29 mouse cellular contexts compared by ENCODE assay signal in genomic region chr6:8623045-8623444, GRCm38 (mm10).
DNase-seq lines count a peak whose midpoint lies in the region; ATAC-seq and TF ChIP-seq lines count a peak whose summit lies in the region.
"Had no signal": no experiment of that assay in that cellular context is flagged by ENCODE, and none has a peak within 500 bp of the region (broad histone marks: within the 10 kb centered on the region; RNA-seq: fewer than 3 reads in every experiment).

No protein-coding gene starts in this region.

- H3K9me3 ChIP-seq in kidney, postnatal 0 days (replicated peaks; ENCODE audit: low read length) = no peaks in the 10 kb centered on the region
- no peaks in the 10 kb centered on the region for H3K9me3 ChIP-seq in hindbrain, embryonic 11.5 days (ENCODE audit: control insufficient read depth, low read length)
- H3K9me3 ChIP-seq: embryonic facial prominence, embryonic 13.5 days; heart, embryonic 13.5 days; limb, embryonic 12.5 days; lung, embryonic 15.5 days; neural tube, embryonic 12.5 days had no signal

- no peaks in the 10 kb centered on the region for H3K79me2 ChIP-seq in C2C12 (ENCODE audit: control insufficient read depth, insufficient read depth)

- H3K4me1 ChIP-seq in kidney, postnatal 0 days (replicated peaks; ENCODE audit: insufficient read depth, low read length) = no peaks in the 10 kb centered on the region
- no peaks in the 10 kb centered on the region for H3K4me1 ChIP-seq in hindbrain, embryonic 11.5 days (replicated peaks; ENCODE audit: control insufficient read depth, insufficient read depth, low read length)
- H3K4me1 ChIP-seq: embryonic facial prominence, embryonic 13.5 days; hindbrain, embryonic 13.5 days; limb, embryonic 12.5 days; lung, embryonic 15.5 days; neural tube, embryonic 12.5 days had no signal

- 60% methylated on average over 3 of the region's 3 CpGs for whole genome bisulfite sequencing in kidney, postnatal 0 days
- 90% methylated on average over 3 of the region's 3 CpGs for WGBS in hindbrain, embryonic 11.5 days

- no peaks in the 10 kb centered on the region for H3K27me3 ChIP-seq in kidney, postnatal 0 days (ENCODE audit: insufficient read depth, low read length)
- no peaks in the 10 kb centered on the region for H3K27me3 ChIP-seq in C2C12 (ENCODE audit: control insufficient read depth, insufficient read depth, insufficient read length)
- H3K27me3 ChIP-seq in hindbrain, embryonic 11.5 days (ENCODE audit: control insufficient read depth, insufficient read depth, low read length) = no peaks in the 10 kb centered on the region
- H3K27me3 ChIP-seq: embryonic facial prominence, embryonic 13.5 days; heart, embryonic 13.5 days; hindbrain, embryonic 13.5 days; limb, embryonic 12.5 days; lung, embryonic 15.5 days; neural tube, embryonic 12.5 days had no signal

- H3K27ac ChIP-seq in kidney, postnatal 0 days = no peak overlapping the region
- H3K27ac ChIP-seq in hindbrain, embryonic 11.5 days (ENCODE audit: low read depth, low read length) = no peak overlapping the region
- H3K27ac ChIP-seq: embryonic facial prominence, embryonic 13.5 days; heart, embryonic 13.5 days; hindbrain, embryonic 13.5 days; limb, embryonic 12.5 days; lung, embryonic 15.5 days; neural tube, embryonic 12.5 days had no signal

- no peak overlapping the region for H3ac ChIP-seq in C2C12 (ENCODE audit: control insufficient read depth, insufficient read length, low read depth)

- H3K79me3 ChIP-seq in C2C12 (ENCODE audit: low read depth) = no peaks in the 10 kb centered on the region

- H3K4me3 ChIP-seq in kidney, postnatal 0 days (replicated peaks; ENCODE audit: low read depth, low read length) = no peak overlapping the region
- H3K4me3 ChIP-seq in C2C12 (ENCODE audit: insufficient read depth, poor library complexity, severe bottlenecking) = no peak overlapping the region
- no peak overlapping the region for H3K4me3 ChIP-seq in hindbrain, embryonic 11.5 days (ENCODE audit: low read depth, low read length)
- H3K4me3 ChIP-seq: embryonic facial prominence, embryonic 13.5 days; heart, embryonic 13.5 days; hindbrain, embryonic 13.5 days; limb, embryonic 12.5 days; lung, embryonic 15.5 days; neural tube, embryonic 12.5 days had no signal

- ATAC-seq in kidney, postnatal 0 days (replicated peaks; ENCODE audit: low FRiP score, low read depth) = peak; percentile 52; the same call in 1 of the 2 replicates
- ATAC-seq in hindbrain, embryonic 11.5 days (ENCODE audit: low FRiP score) = no peak
- ATAC-seq: forebrain, embryonic 16.5 days; intestine, embryonic 16.5 days; midbrain, embryonic 16.5 days had no signal

- no peak overlapping the region for H3K9ac ChIP-seq in kidney, postnatal 0 days (ENCODE audit: low read depth, low read length)
- H3K9ac ChIP-seq in hindbrain, embryonic 11.5 days (ENCODE audit: low read depth, low read length) = no peak overlapping the region
- H3K9ac ChIP-seq: embryonic facial prominence, embryonic 13.5 days; heart, embryonic 13.5 days; hindbrain, embryonic 13.5 days; limb, embryonic 12.5 days; lung, embryonic 15.5 days; neural tube, embryonic 12.5 days had no signal

- DNase-seq in kidney, postnatal 0 days (ENCODE audit: low spot score) = no peak
- DNase-seq in kidney, postnatal 14 days = no peak
- peak; percentile 89 for DNase-seq in brain, adult 2 months (ENCODE audit: low read depth, low spot score)
- no peak for DNase-seq in hindbrain, embryonic 11.5 days (ENCODE audit: low spot score)
- DNase-seq in heart, adult 18-20 months = no peak
- DNase-seq in thymus, postnatal 14 days = no peak
- DNase-seq: adrenal gland, postnatal 10 days; cerebellum, adult 11 months; cerebellum, postnatal 10 days; gastrocnemius, postnatal 14 days; heart, postnatal 14 days; kidney, adult 8-10 months; kidney, postnatal 10 days; layer of hippocampus, adult 9-11 months; lung, postnatal 36 days; right cerebral cortex, adult 18-20 months; spleen, adult 18-20 months had no signal

- no peaks in the 10 kb centered on the region for H3K36me3 ChIP-seq in kidney, postnatal 0 days (ENCODE audit: insufficient read depth, low read length)
- no peaks in the 10 kb centered on the region for H3K36me3 ChIP-seq in C2C12 (ENCODE audit: control insufficient read depth, insufficient read depth)
- no peaks in the 10 kb centered on the region for H3K36me3 ChIP-seq in hindbrain, embryonic 11.5 days (ENCODE audit: control insufficient read depth, insufficient read depth, low read length)
- H3K36me3 ChIP-seq: embryonic facial prominence, embryonic 13.5 days; heart, embryonic 13.5 days; hindbrain, embryonic 13.5 days; limb, embryonic 12.5 days; lung, embryonic 15.5 days; neural tube, embryonic 12.5 days had no signal

- H3K4me2 ChIP-seq in kidney, postnatal 0 days (ENCODE audit: low read length) = no peak overlapping the region
- no peak overlapping the region for H3K4me2 ChIP-seq in hindbrain, embryonic 11.5 days (replicated peaks; ENCODE audit: low read depth, low read length)
- H3K4me2 ChIP-seq: embryonic facial prominence, embryonic 13.5 days; heart, embryonic 13.5 days; hindbrain, embryonic 13.5 days; limb, embryonic 12.5 days; liver, embryonic 11.5 days; lung, embryonic 15.5 days; midbrain, embryonic 11.5 days; neural tube, embryonic 12.5 days had no signal

- no peak for TF ChIP-seq CTCF in kidney, postnatal 0 days (IDR thresholded peaks at IDR 0.05; ENCODE audit: low read depth)
- no peak for TF ChIP-seq CTCF in C2C12 (IDR thresholded peaks at IDR 0.05; ENCODE audit: control insufficient read depth, insufficient read depth, insufficient read length)

TF ChIP-seq in C2C12, 6 proteins besides CTCF, POLR2A, EP300 and RAD21:
- TF ChIP-seq MAX (IDR thresholded peaks at IDR 0.05) (no peak), MYOD1 (IDR thresholded peaks at IDR 0.05; ENCODE audit: control insufficient read depth, insufficient read length, low read depth) (peak; percentile 97), FOSL1 (IDR thresholded peaks at IDR 0.05; ENCODE audit: insufficient read depth, low read length, poor library complexity, severe bottlenecking) (peak; percentile 37)
